Mouse (Mus musculus) stomach, embryonic 14.5 days (tissue): ENCODE measurements at regions not wholly inside any gene's neighbourhood (a gene's known extent, or its start where the extent isn't known, plus 50 kb on each side); places are given as distances from the start of the nearest gene placed in this dataset.

Source experiments
- ATAC-seq: fragments of 200-750 bp; cut with Nextera tagmentation; 2 replicates; pipeline ENCODE4 v1.8.0; 2017; ENCODE audit warnings: low read depth, moderate TSS enrichment; ENCODE audit not compliant: insufficient number of reproducible peaks, insufficient read depth, low FRiP score
- H3K27ac ChIP-seq: fragments of 300-500 bp; sonication (generic); 2 replicates; pipeline ENCODE4 v1.5.1; 2014; ENCODE audit warnings: mild to moderate bottlenecking, low read length, moderate library complexity, mixed read lengths
- H3K27me3 ChIP-seq: fragments of 300-500 bp; sonication (generic); 2 replicates; pipeline ENCODE4 v1.6.1; 2014; ENCODE audit warnings: low read length, control low read depth, mixed read lengths; ENCODE audit not compliant: control insufficient read depth, insufficient read depth
- H3K36me3 ChIP-seq: fragments of 300-500 bp; sonication (generic); 2 replicates; pipeline ENCODE4 v1.6.1; 2014; ENCODE audit warnings: mild to moderate bottlenecking, control low read depth, low read length, moderate library complexity, mixed read lengths; ENCODE audit not compliant: control insufficient read depth, insufficient read depth
- H3K4me1 ChIP-seq: fragments of 300-500 bp; sonication (generic); 2 replicates; pipeline ENCODE4 v1.6.1; 2014; ENCODE audit warnings: low read length, control low read depth, mixed read lengths; ENCODE audit not compliant: control insufficient read depth, insufficient read depth
- H3K4me2 ChIP-seq: fragments of 300-500 bp; sonication (generic); replicated peaks from 2 replicates; pipeline ENCODE4 v1.6.1; 2014; ENCODE audit warnings: low read depth, low read length, control low read depth
- H3K4me3 ChIP-seq: fragments of 300-500 bp; sonication (generic); 2 replicates; pipeline ENCODE4 v1.5.1; 2014; ENCODE audit warnings: low read depth, low read length, control low read depth
- H3K9ac ChIP-seq: fragments of 300-500 bp; sonication (generic); replicated peaks from 2 replicates; pipeline ENCODE4 v1.6.1; 2014; ENCODE audit warnings: low read depth, mild to moderate bottlenecking, control low read depth, low read length, moderate library complexity, mixed read lengths
- H3K9me3 ChIP-seq: fragments of 300-500 bp; sonication (generic); 2 replicates; pipeline ENCODE4 v1.6.1; 2016; ENCODE audit warnings: low read depth, low read length, control low read depth; ENCODE audit not compliant: control insufficient read depth
- WGBS: fragments of 180-500 bp; shearing (Covaris S2); extraction: QIAGEN DNeasy Blood & Tissue Kit; methylation state at CpG from one replicate; pipeline ENCODE4 v1.1.7; 2014; 5-methylcytosine and 5-hydroxymethylcytosine counted together

GRCm38 (mm10) chr6:127311192-127312054 is 135.2 kb upstream of the Parp11 start:
- Histone ChIP-seq H3K4me3 (no peak overlapping the region), H3K27ac (no peak overlapping the region), H3K4me2 (no peak overlapping the region), H3K4me1 (no peaks in the 10 kb centered on the region), H3K9me3 (no peaks in the 10 kb centered on the region), H3K36me3 (no peaks in the 10 kb centered on the region), H3K27me3 (no peaks in the 10 kb centered on the region), H3K9ac (no peak overlapping the region)
- no peak for ATAC-seq
- WGBS = 69% methylated on average over 9 of the region's 9 CpGs

GRCm38 (mm10) chr6:127317309-127317708 is 129.3 kb upstream of the Parp11 start:
- H3K9ac ChIP-seq = no peak overlapping the region
- WGBS = 60% methylated on average over 1 of the region's 1 CpGs
- no peak for ATAC-seq
- no peaks in the 10 kb centered on the region for H3K27me3 ChIP-seq
- no peak overlapping the region for H3K4me2 ChIP-seq
- H3K9me3 ChIP-seq = no peaks in the 10 kb centered on the region
- no peaks in the 10 kb centered on the region for H3K4me1 ChIP-seq
- no peak overlapping the region for H3K27ac ChIP-seq
- H3K4me3 ChIP-seq = no peak overlapping the region
- H3K36me3 ChIP-seq = no peaks in the 10 kb centered on the region

- Histone ChIP-seq H3K4me2 (no peak overlapping the region), H3K9me3 (no peaks in the 10 kb centered on the region), H3K9ac (no peak overlapping the region), H3K4me1 (no peaks in the 10 kb centered on the region), H3K4me3 (no peak overlapping the region), H3K27me3 (no peaks in the 10 kb centered on the region), H3K27ac (no peak overlapping the region), H3K36me3 (no peaks in the 10 kb centered on the region)
- 63% methylated on average over 8 of the region's 8 CpGs for WGBS
- no peak for ATAC-seq
These were observed 127.7 kb upstream of the Parp11 start for GRCm38 (mm10) chr6:127318746-127319582.

GRCm38 (mm10) chr6:127320600-127320999 is 126.0 kb upstream of the Parp11 start:
- Histone ChIP-seq H3K4me2 (no peak overlapping the region), H3K27ac (no peak overlapping the region), H3K36me3 (no peaks in the 10 kb centered on the region), H3K4me1 (no peaks in the 10 kb centered on the region), H3K27me3 (no peaks in the 10 kb centered on the region), H3K9ac (no peak overlapping the region), H3K4me3 (no peak overlapping the region), H3K9me3 (no peaks in the 10 kb centered on the region)
- ATAC-seq = no peak
- 80% methylated on average over 4 of the region's 4 CpGs for WGBS

GRCm38 (mm10) chr6:127321031-127321430 is 125.6 kb upstream of the Parp11 start:
- Histone ChIP-seq H3K27ac (no peak overlapping the region), H3K27me3 (no peaks in the 10 kb centered on the region), H3K9ac (no peak overlapping the region), H3K36me3 (no peaks in the 10 kb centered on the region), H3K4me2 (no peak overlapping the region), H3K9me3 (no peaks in the 10 kb centered on the region), H3K4me1 (no peaks in the 10 kb centered on the region), H3K4me3 (no peak overlapping the region)
- peak; percentile 57; the same call in 1 of the 2 replicates for ATAC-seq
- 81% methylated on average over 3 of the region's 3 CpGs for WGBS

- H3K36me3 ChIP-seq = no peaks in the 10 kb centered on the region
- H3K9me3 ChIP-seq = no peaks in the 10 kb centered on the region
- no peak overlapping the region for H3K4me3 ChIP-seq
- ATAC-seq = no peak
- no peak overlapping the region for H3K4me2 ChIP-seq
- 71% methylated on average over 7 of the region's 7 CpGs for WGBS
- H3K27me3 ChIP-seq = no peaks in the 10 kb centered on the region
- H3K27ac ChIP-seq = no peak overlapping the region
- H3K4me1 ChIP-seq = no peaks in the 10 kb centered on the region
- no peak overlapping the region for H3K9ac ChIP-seq
These were observed 124.2 kb upstream of the Parp11 start for GRCm38 (mm10) chr6:127322398-127322797.

GRCm38 (mm10) chr6:127324984-127325383 is 121.7 kb upstream of the Parp11 start:
- no peak for ATAC-seq
- Histone ChIP-seq H3K4me1 (peaks cover 11% of the 10 kb centered on the region; the same call in 1 of the 2 replicates), H3K9ac (no peak overlapping the region), H3K36me3 (no peaks in the 10 kb centered on the region), H3K9me3 (no peaks in the 10 kb centered on the region), H3K4me3 (no peak overlapping the region), H3K27me3 (no peaks in the 10 kb centered on the region), H3K4me2 (no peak overlapping the region), H3K27ac (no peak overlapping the region)
- 36% methylated on average over 5 of the region's 5 CpGs for WGBS

GRCm38 (mm10) chr6:127325596-127326332 is 120.9 kb upstream of the Parp11 start:
- H3K27me3 ChIP-seq = no peaks in the 10 kb centered on the region
- no peak overlapping the region for H3K4me3 ChIP-seq
- no peak for ATAC-seq
- no peaks in the 10 kb centered on the region for H3K36me3 ChIP-seq
- WGBS = 66% methylated on average over 7 of the region's 7 CpGs
- peaks cover 15% of the 10 kb centered on the region; the same call in 1 of the 2 replicates for H3K4me1 ChIP-seq
- H3K4me2 ChIP-seq = no peak overlapping the region
- no peak overlapping the region for H3K9ac ChIP-seq
- H3K9me3 ChIP-seq = no peaks in the 10 kb centered on the region
- H3K27ac ChIP-seq = peak overlapping the region; percentile 6; the same call in 1 of the 2 replicates
